Mouse (Mus musculus) heart, adult 2 months (tissue): Measurements from ENCODE around the gene Ddx43.
"Not testable (repeated sequence)": the region's sequence is repeated elsewhere in the genome, so short reads cannot be mapped to it uniquely, and the experiment has no call there.

ENCODE experiments used
- CTCF ChIP-seq: fragments of 200-600 bp; IDR thresholded peaks from 2 replicates; pipeline ENCODE4 v1.8.1; 2022; ENCODE audit warnings: antibody characterized with exemption, mild to moderate bottlenecking, moderate library complexity
- POLR2A ChIP-seq: fragments of 200-500 bp; IDR thresholded peaks from 2 replicates; pipeline ENCODE4 v1.6.1; 2011; ENCODE audit warnings: mild to moderate bottlenecking, low read depth, low read length, control low read depth; ENCODE audit not compliant: insufficient read depth

DNA sequence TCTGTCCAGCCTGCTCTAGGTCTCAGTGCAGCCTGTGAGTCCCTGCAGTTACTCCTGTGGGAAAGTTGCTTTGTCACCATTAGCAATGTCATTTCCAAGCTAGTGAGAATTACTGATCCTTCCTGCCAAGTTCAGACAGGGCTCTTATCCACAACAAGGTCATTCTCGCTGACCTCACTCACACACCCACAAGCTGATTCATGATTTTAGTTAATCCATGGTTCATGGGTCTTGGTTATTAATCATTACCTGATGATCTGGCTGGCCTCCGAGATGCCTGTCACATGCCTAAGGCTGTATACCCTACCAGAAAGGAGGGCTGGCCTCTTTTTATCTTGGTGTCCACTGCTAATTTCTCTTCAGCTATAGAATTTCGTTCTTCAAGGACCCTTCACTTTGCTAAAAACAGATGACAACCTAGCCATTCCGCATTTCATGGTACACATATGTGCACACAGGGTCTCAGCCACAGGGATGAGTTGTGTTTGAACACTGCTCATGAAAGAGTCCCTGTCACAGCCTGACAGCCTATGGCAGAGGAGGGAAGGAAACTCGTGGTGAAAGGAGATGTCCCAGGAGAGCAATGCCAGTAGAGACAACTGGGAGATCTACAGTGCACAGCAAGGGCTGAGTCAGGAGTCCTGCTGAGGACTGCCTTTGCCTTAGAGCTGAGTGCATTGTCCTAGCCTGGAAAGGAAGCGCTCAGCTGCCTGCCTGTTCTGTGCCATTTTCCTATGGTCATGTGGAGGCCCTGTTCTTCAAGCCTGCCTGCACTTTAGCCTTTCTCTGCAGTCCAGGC is 47.2 kb upstream of the Ddx43 start:
- TF ChIP-seq CTCF, POLR2A: not testable (repeated sequence)
